Mouse (Mus musculus): ENCODE results near the gene Mrps18b. TPM values are rescaled to one million over a fixed set of nuclear protein-coding genes. Genes with fewer than 3 reads are reported as not detected.

Gene Mrps18b
- polyA plus RNA-seq, 2 experiments: 62.7 to 68.0 TPM

DNA sequence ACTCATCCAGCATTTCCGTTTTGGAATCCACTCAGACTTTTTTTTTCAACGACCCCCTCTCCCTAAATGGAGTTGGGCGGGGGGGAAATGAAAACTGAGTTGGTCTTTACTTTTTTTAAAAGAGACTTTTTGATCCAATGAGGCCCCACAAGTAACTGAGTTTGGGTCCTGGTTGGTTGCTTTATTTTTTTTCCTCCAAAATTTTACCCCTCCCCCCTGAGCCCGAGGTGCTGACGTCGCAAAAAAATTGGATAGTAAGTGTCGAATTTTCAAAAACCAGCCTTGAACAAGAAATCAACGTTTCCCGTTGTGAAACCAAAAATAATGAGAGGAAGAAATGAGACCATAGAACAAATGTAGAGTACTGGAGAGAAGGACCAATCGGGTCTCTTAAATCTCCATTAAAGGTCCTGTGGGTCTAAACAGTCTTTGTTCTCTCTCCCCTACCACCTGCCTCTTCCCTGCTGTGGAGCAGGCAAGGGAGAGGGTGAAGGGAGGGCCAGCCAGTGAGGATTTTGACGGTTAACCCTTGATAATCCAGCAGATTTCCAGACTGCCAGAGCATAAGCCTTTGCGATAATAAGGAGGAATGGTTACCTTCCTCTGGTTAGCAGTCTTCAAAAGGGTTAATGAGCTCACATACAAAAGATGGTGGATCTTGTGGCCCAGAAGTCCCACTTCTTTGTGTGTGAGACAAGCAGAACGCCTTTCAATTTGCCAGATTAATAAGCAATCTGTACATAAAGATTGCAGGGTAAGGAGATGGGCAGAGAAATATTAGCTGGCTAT, 1.5 kb upstream of the Mrps18b start:
- peak; percentile 34; the same call in 1 of the 2 replicates for TF ChIP-seq POLR2A (IDR thresholded peaks at IDR 0.05; ENCODE audit: borderline replicate concordance, extremely low read depth, insufficient read depth, insufficient read length)
- H3K9me3 ChIP-seq (ENCODE audit: control insufficient read depth, low read length): no peaks in the 10 kb centered on the region
- no peaks in the 10 kb centered on the region for H3K27me3 ChIP-seq (ENCODE audit: control insufficient read depth, insufficient read depth, low read length)
- H3K4me3 ChIP-seq (replicated peaks; ENCODE audit: low read length): peak overlapping the region; percentile 74
- H3K36me3 ChIP-seq (ENCODE audit: control insufficient read depth, insufficient read depth, low read length): peaks cover 37% of the 10 kb centered on the region
- ATAC-seq (ENCODE audit: low FRiP score, low read depth) (no peak; the same call in 1 of the 2 replicates), DNase-seq (ENCODE audit: low spot score) (peak; percentile 84)
- 1% methylated on average over 13 of the region's 13 CpGs for WGBS
- H3K4me1 ChIP-seq (ENCODE audit: control insufficient read depth, insufficient read depth, low read length): peaks cover 17% of the 10 kb centered on the region
- peak overlapping the region; percentile 97 for H3K27ac ChIP-seq (replicated peaks; ENCODE audit: low read depth, low read length)
- peak overlapping the region; percentile 98 for H3K9ac ChIP-seq (ENCODE audit: low read depth, low read length, severe bottlenecking)
- H3K4me2 ChIP-seq (replicated peaks; ENCODE audit: low read depth, low read length, severe bottlenecking): peak overlapping the region; percentile 77

DNA sequence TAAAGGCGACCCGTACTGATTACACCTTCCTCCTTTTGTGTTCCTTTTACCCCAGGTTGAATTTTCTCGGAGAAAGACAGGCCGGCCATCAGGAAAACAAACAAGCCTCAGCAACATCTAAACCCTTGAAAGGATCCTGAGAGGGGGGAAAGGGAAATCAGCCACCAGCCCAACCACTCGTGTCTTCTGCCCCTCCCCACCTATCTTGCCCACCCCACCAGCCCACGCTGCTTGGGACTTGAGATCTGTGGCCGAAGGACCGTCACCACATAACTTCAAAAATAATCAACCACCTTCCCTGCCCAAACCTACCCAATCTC, 914 bp upstream of the Mrps18b start:
- peak overlapping the region; percentile 98 for H3K9ac ChIP-seq (ENCODE audit: low read depth, low read length, severe bottlenecking)
- ATAC-seq (ENCODE audit: low FRiP score, low read depth) (no peak), DNase-seq (ENCODE audit: low spot score) (no peak)
- peaks cover 37% of the 10 kb centered on the region for H3K36me3 ChIP-seq (ENCODE audit: control insufficient read depth, insufficient read depth, low read length)
- H3K27ac ChIP-seq (replicated peaks; ENCODE audit: low read depth, low read length): peak overlapping the region; percentile 97
- peaks cover 17% of the 10 kb centered on the region for H3K4me1 ChIP-seq (ENCODE audit: control insufficient read depth, insufficient read depth, low read length)
- TF ChIP-seq POLR2A (IDR thresholded peaks at IDR 0.05; ENCODE audit: borderline replicate concordance, extremely low read depth, insufficient read depth, insufficient read length): no peak
- peak overlapping the region; percentile 74 for H3K4me3 ChIP-seq (replicated peaks; ENCODE audit: low read length)
- no peaks in the 10 kb centered on the region for H3K9me3 ChIP-seq (ENCODE audit: control insufficient read depth, low read length)
- WGBS: under 1% methylated on average over 8 of the region's 8 CpGs
- peak overlapping the region; percentile 77 for H3K4me2 ChIP-seq (replicated peaks; ENCODE audit: low read depth, low read length, severe bottlenecking)
- H3K27me3 ChIP-seq (ENCODE audit: control insufficient read depth, insufficient read depth, low read length): no peaks in the 10 kb centered on the region

DNA sequence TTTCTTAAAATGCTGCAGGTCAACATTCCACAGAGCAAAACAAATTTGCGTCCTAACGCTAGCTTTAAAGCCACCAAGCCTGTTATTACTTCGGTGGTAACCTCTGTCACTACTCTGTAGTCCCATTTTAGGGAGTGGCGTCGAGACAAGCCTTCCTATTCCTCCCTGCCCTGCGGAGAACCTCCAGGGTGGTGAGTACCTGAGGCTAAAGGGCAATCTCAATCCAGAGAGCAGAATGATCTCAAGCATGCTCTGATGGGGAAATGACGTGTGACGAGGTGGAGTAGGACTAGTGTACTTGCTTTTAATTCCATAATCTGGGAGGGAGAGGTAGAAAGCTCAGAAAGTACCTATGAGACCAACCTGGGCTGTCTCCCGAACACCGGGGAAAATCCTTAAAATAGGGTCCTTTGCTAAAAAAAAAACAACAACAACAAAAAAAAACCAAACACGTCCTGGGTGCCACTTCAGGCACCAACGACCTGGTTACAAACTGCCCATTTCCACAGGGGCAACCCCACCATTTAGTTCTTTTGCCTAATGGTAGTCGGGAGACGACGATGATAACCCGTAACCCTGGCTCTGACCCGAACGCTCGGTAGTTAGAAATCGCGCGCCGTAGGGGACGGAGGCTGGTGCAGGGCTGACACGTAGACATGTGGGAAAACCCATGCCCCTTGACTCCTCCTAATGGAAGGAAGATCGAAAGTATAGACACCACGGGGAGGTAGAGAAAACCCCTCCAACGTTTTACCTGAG, 472 bp downstream of the Mrps18b start:
- no peaks in the 10 kb centered on the region for H3K27me3 ChIP-seq (ENCODE audit: control insufficient read depth, insufficient read depth, low read length)
- ATAC-seq (ENCODE audit: low FRiP score, low read depth) (no peak), DNase-seq (ENCODE audit: low spot score) (no peak)
- TF ChIP-seq POLR2A (IDR thresholded peaks at IDR 0.05; ENCODE audit: borderline replicate concordance, extremely low read depth, insufficient read depth, insufficient read length): no peak
- peaks cover 37% of the 10 kb centered on the region for H3K36me3 ChIP-seq (ENCODE audit: control insufficient read depth, insufficient read depth, low read length)
- peak overlapping the region; percentile 74 for H3K4me3 ChIP-seq (replicated peaks; ENCODE audit: low read length)
- H3K9ac ChIP-seq (ENCODE audit: low read depth, low read length, severe bottlenecking): peak overlapping the region; percentile 98
- peak overlapping the region; percentile 76; the same call in 1 of the 2 replicates for H3K27ac ChIP-seq (replicated peaks; ENCODE audit: low read depth, low read length)
- peaks cover 17% of the 10 kb centered on the region for H3K4me1 ChIP-seq (ENCODE audit: control insufficient read depth, insufficient read depth, low read length)
- no peaks in the 10 kb centered on the region for H3K9me3 ChIP-seq (ENCODE audit: control insufficient read depth, low read length)
- 5% methylated on average over 28 of the region's 28 CpGs for WGBS
- peak overlapping the region; percentile 77 for H3K4me2 ChIP-seq (replicated peaks; ENCODE audit: low read depth, low read length, severe bottlenecking)

DNA sequence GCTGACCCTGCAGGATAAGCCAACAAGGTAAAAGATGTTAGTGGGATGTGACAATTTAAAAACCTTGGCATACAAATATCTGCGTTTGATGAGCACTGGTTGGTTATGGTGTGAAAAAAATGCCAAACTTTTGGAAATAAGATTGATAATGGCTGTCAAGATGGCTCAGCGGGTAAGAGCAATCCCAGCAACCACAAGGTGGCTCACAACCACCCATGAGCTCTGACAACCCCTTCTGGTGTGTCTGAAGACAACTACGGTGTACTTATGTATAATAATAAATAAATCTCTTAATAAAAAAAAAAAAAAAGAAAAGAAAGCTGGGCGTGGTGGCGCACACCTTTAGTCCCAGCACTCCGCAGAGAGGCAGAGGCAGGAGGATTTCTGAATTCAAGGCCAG, 1.2 kb downstream of the Mrps18b start:
- peak overlapping the region; percentile 77; the same call in 1 of the 2 replicates for H3K4me2 ChIP-seq (replicated peaks; ENCODE audit: low read depth, low read length, severe bottlenecking)
- H3K27ac ChIP-seq (replicated peaks; ENCODE audit: low read depth, low read length): no peak overlapping the region
- no peak overlapping the region for H3K9ac ChIP-seq (ENCODE audit: low read depth, low read length, severe bottlenecking)
- ATAC-seq (ENCODE audit: low FRiP score, low read depth) (no peak), DNase-seq (ENCODE audit: low spot score) (no peak)
- H3K9me3 ChIP-seq (ENCODE audit: control insufficient read depth, low read length): no peaks in the 10 kb centered on the region
- 83% methylated on average over 6 of the region's 6 CpGs for WGBS
- peaks cover 11% of the 10 kb centered on the region for H3K4me1 ChIP-seq (ENCODE audit: control insufficient read depth, insufficient read depth, low read length)
- no peaks in the 10 kb centered on the region for H3K27me3 ChIP-seq (ENCODE audit: control insufficient read depth, insufficient read depth, low read length)
- H3K36me3 ChIP-seq (ENCODE audit: control insufficient read depth, insufficient read depth, low read length): peaks cover 35% of the 10 kb centered on the region
- peak overlapping the region; percentile 74 for H3K4me3 ChIP-seq (replicated peaks; ENCODE audit: low read length)
- TF ChIP-seq POLR2A (IDR thresholded peaks at IDR 0.05; ENCODE audit: borderline replicate concordance, extremely low read depth, insufficient read depth, insufficient read length): no peak

DNA sequence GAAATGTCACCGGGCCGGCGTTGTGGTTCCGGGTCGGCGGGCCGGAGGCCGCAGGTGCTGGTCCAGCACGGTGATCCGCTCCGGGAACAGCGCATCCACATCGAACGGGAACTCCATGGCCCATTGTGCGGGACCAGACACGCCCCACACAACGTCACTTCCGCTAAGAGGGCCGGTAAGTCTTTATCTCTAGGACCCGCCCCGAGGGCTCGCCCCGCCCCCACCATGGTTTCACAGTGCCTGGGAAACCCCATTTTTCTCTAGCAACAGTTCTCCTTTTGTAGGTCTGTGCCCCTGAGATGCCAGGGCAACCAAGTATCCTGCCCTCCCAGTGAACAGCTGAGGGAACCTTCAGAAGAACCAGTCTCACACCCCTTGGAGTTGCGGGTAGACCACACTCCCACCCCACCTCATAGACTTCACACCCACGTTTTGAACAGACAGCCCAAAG, 6.2 kb downstream of the Mrps18b start, which contains the start of gene Atat1:
Atat1 (minus strand) TSS at position 157 of the 451 bp plus-strand sequence.
- TF ChIP-seq POLR2A (IDR thresholded peaks at IDR 0.05; ENCODE audit: borderline replicate concordance, extremely low read depth, insufficient read depth, insufficient read length): peak; percentile 64; the same call in 1 of the 2 replicates
- H3K27ac ChIP-seq (replicated peaks; ENCODE audit: low read depth, low read length): peak within 1 kb of the TSS; percentile 72; the same call in 1 of the 2 replicates
- H3K4me3 ChIP-seq (replicated peaks; ENCODE audit: low read length): peak within 1 kb of the TSS; percentile 75
- no peaks in the 10 kb centered on the region for H3K9me3 ChIP-seq (ENCODE audit: control insufficient read depth, low read length)
- H3K4me2 ChIP-seq (replicated peaks; ENCODE audit: low read depth, low read length, severe bottlenecking): peak within 1 kb of the TSS; percentile 86
- DNase-seq (ENCODE audit: low spot score) (peak; percentile 93), ATAC-seq (ENCODE audit: low FRiP score, low read depth) (peak; percentile 93)
- H3K27me3 ChIP-seq (ENCODE audit: control insufficient read depth, insufficient read depth, low read length): no peaks in the 10 kb centered on the region
- H3K9ac ChIP-seq (ENCODE audit: low read depth, low read length, severe bottlenecking): peak within 1 kb of the TSS; percentile 74
- WGBS: 5% methylated on average over 21 of the region's 25 CpGs
- peaks cover 47% of the 10 kb centered on the region for H3K36me3 ChIP-seq (ENCODE audit: control insufficient read depth, insufficient read depth, low read length)
- H3K4me1 ChIP-seq (ENCODE audit: control insufficient read depth, insufficient read depth, low read length): peaks cover 6% of the 10 kb centered on the region; the same call in 1 of the 2 replicates

All from limb, embryonic 14.5 days (tissue).